Mouse (Mus musculus): ENCODE measurements around the gene Hnrnpdl. TPM values are rescaled to one million over a fixed set of nuclear protein-coding genes. Genes with fewer than 3 reads are reported as not detected.
A peak's percentile ranks its signal among the peaks of the same experiment; 100 is the strongest.

The Hnrnpdl gene
- polyA plus RNA-seq, 1 experiment from 2014 or later = 97.4 TPM

GRCm38 (mm10) chr5:100032646-100033045 lies 6.8 kb downstream of the Hnrnpdl start:
- 65% methylated on average over 3 of the region's 3 CpGs for WGBS
- Histone ChIP-seq H3K9ac (no peak overlapping the region), H3K36me3 (peaks cover 63% of the 10 kb centered on the region), H3K4me3 (no peak overlapping the region), H3K27me3 (replicated peaks) (no peaks in the 10 kb centered on the region), H3K4me1 (peaks cover 78% of the 10 kb centered on the region), H3K27ac (replicated peaks) (peak overlapping the region; percentile 58), H3K4me2 (no peak overlapping the region), H3K9me3 (no peaks in the 10 kb centered on the region)
- ATAC-seq (ENCODE audit: extremely low read depth, insufficient number of reproducible peaks, low FRiP score, low TSS enrichment) = no peak

- H3K4me2 ChIP-seq = no peak overlapping the region
- 89% methylated on average over 2 of the region's 2 CpGs for WGBS
- no peak for ATAC-seq (ENCODE audit: extremely low read depth, insufficient number of reproducible peaks, low FRiP score, low TSS enrichment)
Observed at GRCm38 (mm10) chr5:100032107-100032506, 7.4 kb downstream of the Hnrnpdl start.

GRCm38 (mm10) chr5:100030069-100030468 lies 9.4 kb downstream of the Hnrnpdl start:
- no peak overlapping the region for H3K9ac ChIP-seq
- no peaks in the 10 kb centered on the region for H3K27me3 ChIP-seq (replicated peaks)
- H3K4me3 ChIP-seq = no peak overlapping the region
- H3K4me2 ChIP-seq = peak overlapping the region; percentile 30
- peak; percentile 72 for ATAC-seq (ENCODE audit: extremely low read depth, insufficient number of reproducible peaks, low FRiP score, low TSS enrichment)
- peaks cover 38% of the 10 kb centered on the region for H3K36me3 ChIP-seq
- WGBS = 12% methylated on average over 6 of the region's 6 CpGs
- H3K4me1 ChIP-seq = peaks cover 55% of the 10 kb centered on the region
- no peaks in the 10 kb centered on the region for H3K9me3 ChIP-seq
- peak overlapping the region; percentile 81 for H3K27ac ChIP-seq (replicated peaks)

More at GRCm38 (mm10) chr5:100032107-100032506, 7.4 kb downstream of the Hnrnpdl start:
- H3K36me3 ChIP-seq = peaks cover 58% of the 10 kb centered on the region
- no peaks in the 10 kb centered on the region for H3K27me3 ChIP-seq (replicated peaks)
- peaks cover 73% of the 10 kb centered on the region for H3K4me1 ChIP-seq
- H3K4me3 ChIP-seq = no peak overlapping the region
- no peak overlapping the region for H3K9ac ChIP-seq
- no peaks in the 10 kb centered on the region for H3K9me3 ChIP-seq
- H3K27ac ChIP-seq (replicated peaks) = peak overlapping the region; percentile 58

- Histone ChIP-seq H3K4me2 (no peak overlapping the region), H3K36me3 (no peaks in the 10 kb centered on the region), H3K27me3 (replicated peaks) (no peaks in the 10 kb centered on the region), H3K4me1 (peaks cover 7% of the 10 kb centered on the region), H3K9ac (no peak overlapping the region), H3K4me3 (no peak overlapping the region), H3K9me3 (no peaks in the 10 kb centered on the region), H3K27ac (replicated peaks) (no peak overlapping the region)
- 74% methylated on average over 1 of the region's 1 CpGs for WGBS
- ATAC-seq (ENCODE audit: extremely low read depth, insufficient number of reproducible peaks, low FRiP score, low TSS enrichment) = no peak
Observed at GRCm38 (mm10) chr5:100024868-100025267, 14.6 kb downstream of the Hnrnpdl start.

- no peak overlapping the region for H3K4me2 ChIP-seq
- WGBS = 50% methylated on average over 5 of the region's 5 CpGs
- ATAC-seq (ENCODE audit: extremely low read depth, insufficient number of reproducible peaks, low FRiP score, low TSS enrichment) = no peak
Observed at GRCm38 (mm10) chr5:100024403-100024802, 15.1 kb downstream of the Hnrnpdl start.

GRCm38 (mm10) chr5:100020089-100020488 lies 19.4 kb downstream of the Hnrnpdl start:
- ATAC-seq (ENCODE audit: extremely low read depth, insufficient number of reproducible peaks, low FRiP score, low TSS enrichment) = no peak
- Histone ChIP-seq H3K4me2 (no peak overlapping the region), H3K27ac (replicated peaks) (no peak overlapping the region), H3K4me1 (no peaks in the 10 kb centered on the region), H3K27me3 (replicated peaks) (no peaks in the 10 kb centered on the region), H3K9me3 (no peaks in the 10 kb centered on the region), H3K4me3 (no peak overlapping the region), H3K9ac (no peak overlapping the region), H3K36me3 (no peaks in the 10 kb centered on the region)

More at GRCm38 (mm10) chr5:100024403-100024802, 15.1 kb downstream of the Hnrnpdl start:
- H3K27me3 ChIP-seq (replicated peaks) = no peaks in the 10 kb centered on the region
- H3K36me3 ChIP-seq = no peaks in the 10 kb centered on the region
- no peak overlapping the region for H3K4me3 ChIP-seq
- H3K4me1 ChIP-seq = peaks cover 2% of the 10 kb centered on the region
- no peaks in the 10 kb centered on the region for H3K9me3 ChIP-seq
- H3K9ac ChIP-seq = no peak overlapping the region
- H3K27ac ChIP-seq (replicated peaks) = no peak overlapping the region

GRCm38 (mm10) chr5:100012599-100012998 lies 26.9 kb downstream of the Hnrnpdl start:
- Histone ChIP-seq H3K4me1 (peaks cover 13% of the 10 kb centered on the region), H3K27me3 (replicated peaks) (no peaks in the 10 kb centered on the region), H3K4me2 (peak overlapping the region; percentile 41), H3K9me3 (no peaks in the 10 kb centered on the region), H3K36me3 (no peaks in the 10 kb centered on the region), H3K27ac (replicated peaks) (peak overlapping the region; percentile 56), H3K4me3 (no peak overlapping the region), H3K9ac (no peak overlapping the region)
- ATAC-seq (ENCODE audit: extremely low read depth, insufficient number of reproducible peaks, low FRiP score, low TSS enrichment) = no peak
- 34% methylated on average over 9 of the region's 9 CpGs for WGBS

- Histone ChIP-seq H3K4me2 (no peak overlapping the region), H3K36me3 (no peaks in the 10 kb centered on the region), H3K4me3 (no peak overlapping the region), H3K27ac (replicated peaks) (no peak overlapping the region), H3K27me3 (replicated peaks) (no peaks in the 10 kb centered on the region), H3K4me1 (peaks cover 34% of the 10 kb centered on the region), H3K9ac (no peak overlapping the region), H3K9me3 (no peaks in the 10 kb centered on the region)
- 48% methylated on average over 3 of the region's 3 CpGs for WGBS
- no peak for ATAC-seq (ENCODE audit: extremely low read depth, insufficient number of reproducible peaks, low FRiP score, low TSS enrichment)
Observed at GRCm38 (mm10) chr5:100008485-100008884, 31.0 kb downstream of the Hnrnpdl start.

- no peak overlapping the region for H3K9ac ChIP-seq
- no peaks in the 10 kb centered on the region for H3K27me3 ChIP-seq (replicated peaks)
- no peak for ATAC-seq (ENCODE audit: extremely low read depth, insufficient number of reproducible peaks, low FRiP score, low TSS enrichment)
- no peaks in the 10 kb centered on the region for H3K36me3 ChIP-seq
- no peak overlapping the region for H3K4me3 ChIP-seq
- no peaks in the 10 kb centered on the region for H3K9me3 ChIP-seq
- H3K4me2 ChIP-seq = no peak overlapping the region
- H3K4me1 ChIP-seq = peaks cover 26% of the 10 kb centered on the region
- WGBS = 86% methylated on average over 4 of the region's 4 CpGs
- H3K27ac ChIP-seq (replicated peaks) = no peak overlapping the region
Observed at GRCm38 (mm10) chr5:100007040-100007375, 32.5 kb downstream of the Hnrnpdl start.

- H3K27me3 ChIP-seq (replicated peaks) = 0 out of 2 replicates have a peak, but pooled peaks cover 3% of the 10 kb centered on the region
- no peak overlapping the region for H3K4me3 ChIP-seq
- H3K4me1 ChIP-seq = peaks cover 21% of the 10 kb centered on the region
- H3K27ac ChIP-seq (replicated peaks) = 0 out of 2 replicates have a peak overlapping the region, but pooled peaks have one; percentile 16
- 62% methylated on average over 4 of the region's 4 CpGs for WGBS
- no peaks in the 10 kb centered on the region for H3K36me3 ChIP-seq
- no peak overlapping the region for H3K4me2 ChIP-seq
- no peak for ATAC-seq (ENCODE audit: extremely low read depth, insufficient number of reproducible peaks, low FRiP score, low TSS enrichment)
- H3K9me3 ChIP-seq = no peaks in the 10 kb centered on the region
- H3K9ac ChIP-seq = no peak overlapping the region
Observed at GRCm38 (mm10) chr5:100006324-100007039, 33.0 kb downstream of the Hnrnpdl start.

GRCm38 (mm10) chr5:100005896-100006295 lies 33.6 kb downstream of the Hnrnpdl start:
- Histone ChIP-seq H3K4me3 (no peak overlapping the region), H3K27ac (replicated peaks) (0 out of 2 replicates have a peak overlapping the region, but pooled peaks have one; percentile 16), H3K4me2 (no peak overlapping the region), H3K27me3 (replicated peaks) (0 out of 2 replicates have a peak, but pooled peaks cover 3% of the 10 kb centered on the region), H3K36me3 (no peaks in the 10 kb centered on the region), H3K9ac (no peak overlapping the region), H3K4me1 (peaks cover 25% of the 10 kb centered on the region), H3K9me3 (no peaks in the 10 kb centered on the region)
- WGBS = 62% methylated on average over 6 of the region's 6 CpGs
- ATAC-seq (ENCODE audit: extremely low read depth, insufficient number of reproducible peaks, low FRiP score, low TSS enrichment) = no peak

- H3K36me3 ChIP-seq = no peaks in the 10 kb centered on the region
- no peak overlapping the region for H3K4me3 ChIP-seq
- no peak overlapping the region for H3K9ac ChIP-seq
- H3K4me2 ChIP-seq = no peak overlapping the region
- H3K27me3 ChIP-seq (replicated peaks) = 0 out of 2 replicates have a peak, but pooled peaks cover 3% of the 10 kb centered on the region
- 30% methylated on average over 3 of the region's 3 CpGs for WGBS
- no peak overlapping the region for H3K27ac ChIP-seq (replicated peaks)
- no peak for ATAC-seq (ENCODE audit: extremely low read depth, insufficient number of reproducible peaks, low FRiP score, low TSS enrichment)
- H3K9me3 ChIP-seq = no peaks in the 10 kb centered on the region
- peaks cover 27% of the 10 kb centered on the region for H3K4me1 ChIP-seq
Observed at GRCm38 (mm10) chr5:100005431-100005830, 34.0 kb downstream of the Hnrnpdl start.

Data from heart, embryonic 13.5 days (tissue).